Mouse (Mus musculus): ENCODE data around the gene Jakmip3. TPM values are rescaled to one million over a fixed set of nuclear protein-coding genes. Genes with fewer than 3 reads are reported as not detected.

The Jakmip3 gene
- polyA plus RNA-seq, 1 experiment from 2014 or later, result 0.19 TPM

GRCm38 (mm10) chr7:139012767-139013369 lies 72.3 kb downstream of the Jakmip3 start:
- no peaks in the 10 kb centered on the region for H3K9me3 ChIP-seq (replicated peaks)
- WGBS, result 47% methylated on average over 6 of the region's 6 CpGs

GRCm38 (mm10) chr7:139015143-139015542 lies 74.6 kb downstream of the Jakmip3 start:
- no peak overlapping the region for H3K9ac ChIP-seq
- H3K4me2 ChIP-seq, result no peak overlapping the region
- no peak for ATAC-seq (replicated peaks; ENCODE audit: low FRiP score)
- WGBS, result 78% methylated on average over 6 of the region's 6 CpGs
- no peak overlapping the region for H3K4me3 ChIP-seq (replicated peaks)
- H3K9me3 ChIP-seq (replicated peaks), result no peaks in the 10 kb centered on the region
- H3K27ac ChIP-seq, result no peak overlapping the region
- H3K27me3 ChIP-seq, result no peaks in the 10 kb centered on the region
- peaks cover 14% of the 10 kb centered on the region; the same call in 1 of the 2 replicates for H3K4me1 ChIP-seq
- H3K36me3 ChIP-seq, result no peaks in the 10 kb centered on the region

More at GRCm38 (mm10) chr7:139012767-139013369, 72.3 kb downstream of the Jakmip3 start:
- Histone ChIP-seq H3K4me3 (replicated peaks) (no peak overlapping the region), H3K27me3 (no peaks in the 10 kb centered on the region), H3K4me1 (peaks cover 14% of the 10 kb centered on the region; the same call in 1 of the 2 replicates), H3K27ac (no peak overlapping the region), H3K4me2 (no peak overlapping the region), H3K36me3 (no peaks in the 10 kb centered on the region), H3K9ac (no peak overlapping the region)
- no peak for ATAC-seq (replicated peaks; ENCODE audit: low FRiP score)

- H3K36me3 ChIP-seq, result no peaks in the 10 kb centered on the region
- H3K4me1 ChIP-seq, result peaks cover 21% of the 10 kb centered on the region
- H3K4me3 ChIP-seq (replicated peaks), result no peak overlapping the region
- no peak overlapping the region for H3K4me2 ChIP-seq
- H3K9ac ChIP-seq, result no peak overlapping the region
- H3K9me3 ChIP-seq (replicated peaks), result no peaks in the 10 kb centered on the region
- no peak; the same call in 1 of the 2 replicates for ATAC-seq (replicated peaks; ENCODE audit: low FRiP score)
- WGBS, result 42% methylated on average over 11 of the region's 11 CpGs
- H3K27ac ChIP-seq, result no peak overlapping the region
- H3K27me3 ChIP-seq, result no peaks in the 10 kb centered on the region
These were observed 75.8 kb downstream of the Jakmip3 start for GRCm38 (mm10) chr7:139016288-139016687.

- no peak for ATAC-seq (replicated peaks; ENCODE audit: low FRiP score)
- Histone ChIP-seq H3K36me3 (no peaks in the 10 kb centered on the region), H3K9me3 (replicated peaks) (no peaks in the 10 kb centered on the region), H3K27ac (no peak overlapping the region), H3K4me1 (peaks cover 21% of the 10 kb centered on the region), H3K4me3 (replicated peaks) (no peak overlapping the region), H3K27me3 (no peaks in the 10 kb centered on the region), H3K4me2 (no peak overlapping the region), H3K9ac (no peak overlapping the region)
- 72% methylated on average over 15 of the region's 15 CpGs for WGBS
These were observed 76.8 kb downstream of the Jakmip3 start for GRCm38 (mm10) chr7:139017249-139017903.

GRCm38 (mm10) chr7:139020884-139021283 lies 80.4 kb downstream of the Jakmip3 start:
- 8% methylated on average over 20 of the region's 20 CpGs for WGBS
- no peak overlapping the region for H3K27ac ChIP-seq
- peak overlapping the region; percentile 48 for H3K4me2 ChIP-seq
- no peaks in the 10 kb centered on the region for H3K9me3 ChIP-seq (replicated peaks)
- H3K36me3 ChIP-seq, result no peaks in the 10 kb centered on the region
- peaks cover 25% of the 10 kb centered on the region for H3K4me1 ChIP-seq
- no peak overlapping the region for H3K9ac ChIP-seq
- H3K27me3 ChIP-seq, result no peaks in the 10 kb centered on the region
- peak overlapping the region; percentile 14 for H3K4me3 ChIP-seq (replicated peaks)
- ATAC-seq (replicated peaks; ENCODE audit: low FRiP score), result no peak

- H3K4me1 ChIP-seq, result peaks cover 21% of the 10 kb centered on the region
- H3K36me3 ChIP-seq, result no peaks in the 10 kb centered on the region
- no peak overlapping the region for H3K27ac ChIP-seq
- H3K4me2 ChIP-seq, result peak overlapping the region; percentile 48; the same call in 1 of the 2 replicates
- WGBS, result 68% methylated on average over 1 of the region's 1 CpGs
- H3K9ac ChIP-seq, result no peak overlapping the region
- H3K4me3 ChIP-seq (replicated peaks), result no peak overlapping the region
- H3K27me3 ChIP-seq, result no peaks in the 10 kb centered on the region
- H3K9me3 ChIP-seq (replicated peaks), result no peaks in the 10 kb centered on the region
- ATAC-seq (replicated peaks; ENCODE audit: low FRiP score), result no peak
These were observed 80.8 kb downstream of the Jakmip3 start for GRCm38 (mm10) chr7:139021326-139021725.

- Histone ChIP-seq H3K9ac (no peak overlapping the region), H3K4me3 (replicated peaks) (no peak overlapping the region), H3K27ac (no peak overlapping the region), H3K36me3 (no peaks in the 10 kb centered on the region), H3K4me2 (no peak overlapping the region), H3K9me3 (replicated peaks) (no peaks in the 10 kb centered on the region), H3K27me3 (no peaks in the 10 kb centered on the region), H3K4me1 (peaks cover 6% of the 10 kb centered on the region; the same call in 1 of the 2 replicates)
- WGBS, result 41% methylated on average over 5 of the region's 5 CpGs
- no peak for ATAC-seq (replicated peaks; ENCODE audit: low FRiP score)
These were observed 86.6 kb downstream of the Jakmip3 start for GRCm38 (mm10) chr7:139027136-139027535.

GRCm38 (mm10) chr7:139031215-139031614 lies 90.7 kb downstream of the Jakmip3 start:
- H3K4me2 ChIP-seq, result no peak overlapping the region
- no peak overlapping the region for H3K9ac ChIP-seq
- H3K27me3 ChIP-seq, result no peaks in the 10 kb centered on the region
- H3K9me3 ChIP-seq (replicated peaks), result no peaks in the 10 kb centered on the region
- H3K27ac ChIP-seq, result no peak overlapping the region
- 95% methylated on average over 4 of the region's 4 CpGs for WGBS
- no peak for ATAC-seq (replicated peaks; ENCODE audit: low FRiP score)
- H3K4me3 ChIP-seq (replicated peaks), result no peak overlapping the region
- no peaks in the 10 kb centered on the region for H3K4me1 ChIP-seq
- no peaks in the 10 kb centered on the region for H3K36me3 ChIP-seq

GRCm38 (mm10) chr7:139063406-139063805 lies 122.9 kb downstream of the Jakmip3 start:
- Histone ChIP-seq H3K36me3 (no peaks in the 10 kb centered on the region), H3K27me3 (0 out of 2 replicates have a peak, but pooled peaks cover 7% of the 10 kb centered on the region), H3K27ac (no peak overlapping the region), H3K9ac (no peak overlapping the region), H3K4me3 (replicated peaks) (no peak overlapping the region), H3K4me1 (no peaks in the 10 kb centered on the region), H3K4me2 (no peak overlapping the region), H3K9me3 (replicated peaks) (no peaks in the 10 kb centered on the region)
- ATAC-seq (replicated peaks; ENCODE audit: low FRiP score), result no peak
- WGBS, result 54% methylated on average over 4 of the region's 4 CpGs

GRCm38 (mm10) chr7:139068182-139068623 lies 127.7 kb downstream of the Jakmip3 start:
- Histone ChIP-seq H3K27ac (no peak overlapping the region), H3K4me3 (replicated peaks) (no peak overlapping the region), H3K4me2 (no peak overlapping the region), H3K9ac (no peak overlapping the region), H3K9me3 (replicated peaks) (no peaks in the 10 kb centered on the region), H3K4me1 (no peaks in the 10 kb centered on the region), H3K27me3 (0 out of 2 replicates have a peak, but pooled peaks cover 7% of the 10 kb centered on the region), H3K36me3 (no peaks in the 10 kb centered on the region)
- peak; percentile 69; the same call in 1 of the 2 replicates for ATAC-seq (replicated peaks; ENCODE audit: low FRiP score)
- WGBS, result 4% methylated on average over 2 of the region's 2 CpGs

GRCm38 (mm10) chr7:139074189-139074588 lies 133.7 kb downstream of the Jakmip3 start:
- 21% methylated on average over 6 of the region's 6 CpGs for WGBS
- Histone ChIP-seq H3K9me3 (replicated peaks) (no peaks in the 10 kb centered on the region), H3K36me3 (no peaks in the 10 kb centered on the region), H3K4me3 (replicated peaks) (no peak overlapping the region), H3K4me1 (peaks cover 39% of the 10 kb centered on the region), H3K27ac (no peak overlapping the region), H3K27me3 (0 out of 2 replicates have a peak, but pooled peaks cover 2% of the 10 kb centered on the region), H3K4me2 (no peak overlapping the region), H3K9ac (no peak overlapping the region)
- no peak for ATAC-seq (replicated peaks; ENCODE audit: low FRiP score)

- no peak overlapping the region for H3K4me2 ChIP-seq
- H3K9me3 ChIP-seq (replicated peaks), result no peaks in the 10 kb centered on the region
- ATAC-seq (replicated peaks; ENCODE audit: low FRiP score), result no peak
- no peak overlapping the region for H3K9ac ChIP-seq
- no peak overlapping the region for H3K4me3 ChIP-seq (replicated peaks)
- H3K27ac ChIP-seq, result no peak overlapping the region
- 30% methylated on average over 14 of the region's 14 CpGs for WGBS
- no peaks in the 10 kb centered on the region for H3K36me3 ChIP-seq
- peaks cover 39% of the 10 kb centered on the region for H3K4me1 ChIP-seq
- H3K27me3 ChIP-seq, result 0 out of 2 replicates have a peak, but pooled peaks cover 2% of the 10 kb centered on the region
These were observed 134.7 kb downstream of the Jakmip3 start for GRCm38 (mm10) chr7:139075054-139075794.

Data from kidney, embryonic 15.5 days (tissue).